Mouse (Mus musculus): ENCODE measurements around the gene Stambp. TPM values are rescaled to one million over a fixed set of nuclear protein-coding genes. Genes with fewer than 3 reads are reported as not detected.
A peak's percentile ranks its signal among the peaks of the same experiment; 100 is the strongest.

The Stambp gene
- 31.5 and 32.5 TPM in 2 replicates for polyA plus RNA-seq (2015; fragmentation: Nextera tagmentation; extraction: Ambion mirVana)

DNA sequence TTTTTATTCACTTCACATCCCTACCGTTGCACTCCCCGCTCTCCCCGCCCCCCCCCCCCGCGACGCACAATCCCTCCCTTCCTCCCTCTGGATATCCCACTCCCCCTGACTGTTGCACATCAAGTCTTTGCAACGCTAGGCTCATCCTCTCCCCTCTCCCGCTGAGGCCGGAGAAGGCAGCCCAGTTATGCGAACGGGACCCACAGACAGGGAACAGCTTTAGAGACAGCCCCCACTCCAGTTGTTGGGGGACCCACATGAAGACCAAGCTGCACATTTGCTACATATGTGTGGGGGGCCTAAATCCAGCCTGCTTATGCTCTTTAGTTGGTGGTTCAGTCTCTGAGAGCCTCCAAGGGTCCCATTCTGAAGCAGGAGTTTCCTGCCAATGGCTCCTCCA, at the start of gene Stambp:
Gene Stambp (minus strand): TSS at position 59 of the 400 bp plus-strand sequence.
- ATAC-seq (ENCODE audit: insufficient number of reproducible peaks, low FRiP score, low TSS enrichment, low read depth): peak; percentile 73
- Histone ChIP-seq H3K27me3 (peaks cover 7% of the 10 kb centered on the region; the same call in 1 of the 2 replicates), H3K9ac (peak within 1 kb of the TSS; percentile 79), H3K9me3 (replicated peaks) (no peaks in the 10 kb centered on the region), H3K4me2 (replicated peaks) (peak within 1 kb of the TSS; percentile 80), H3K4me3 (replicated peaks) (peak within 1 kb of the TSS; percentile 94), H3K36me3 (peaks cover 12% of the 10 kb centered on the region), H3K27ac (replicated peaks) (peak within 1 kb of the TSS; percentile 80), H3K4me1 (peaks cover 20% of the 10 kb centered on the region)
- 0% methylated on average over 8 of the region's 11 CpGs for WGBS

DNA sequence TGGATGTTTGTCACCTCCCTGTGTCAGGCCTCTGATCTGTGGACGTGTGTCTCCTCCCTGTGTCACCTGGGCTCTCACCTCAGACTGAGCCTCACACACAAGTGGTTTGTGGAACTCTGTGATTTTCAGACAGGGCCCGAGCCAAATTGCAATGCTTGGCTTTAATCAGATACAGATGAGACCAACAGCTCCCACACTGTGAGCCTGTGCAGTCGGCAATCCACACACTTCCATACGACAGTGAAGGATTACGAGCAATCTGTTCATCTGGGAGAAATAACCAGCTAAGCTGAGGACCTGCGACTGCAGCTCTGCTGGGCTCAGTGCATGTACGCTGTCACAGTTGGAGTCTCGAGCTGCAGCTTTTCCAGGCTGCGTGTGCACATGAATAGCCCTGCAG, 47.4 kb upstream of the Stambp start:
- no peak overlapping the region for H3K4me3 ChIP-seq (replicated peaks)
- H3K4me1 ChIP-seq: peaks cover 21% of the 10 kb centered on the region; the same call in 1 of the 2 replicates

DNA sequence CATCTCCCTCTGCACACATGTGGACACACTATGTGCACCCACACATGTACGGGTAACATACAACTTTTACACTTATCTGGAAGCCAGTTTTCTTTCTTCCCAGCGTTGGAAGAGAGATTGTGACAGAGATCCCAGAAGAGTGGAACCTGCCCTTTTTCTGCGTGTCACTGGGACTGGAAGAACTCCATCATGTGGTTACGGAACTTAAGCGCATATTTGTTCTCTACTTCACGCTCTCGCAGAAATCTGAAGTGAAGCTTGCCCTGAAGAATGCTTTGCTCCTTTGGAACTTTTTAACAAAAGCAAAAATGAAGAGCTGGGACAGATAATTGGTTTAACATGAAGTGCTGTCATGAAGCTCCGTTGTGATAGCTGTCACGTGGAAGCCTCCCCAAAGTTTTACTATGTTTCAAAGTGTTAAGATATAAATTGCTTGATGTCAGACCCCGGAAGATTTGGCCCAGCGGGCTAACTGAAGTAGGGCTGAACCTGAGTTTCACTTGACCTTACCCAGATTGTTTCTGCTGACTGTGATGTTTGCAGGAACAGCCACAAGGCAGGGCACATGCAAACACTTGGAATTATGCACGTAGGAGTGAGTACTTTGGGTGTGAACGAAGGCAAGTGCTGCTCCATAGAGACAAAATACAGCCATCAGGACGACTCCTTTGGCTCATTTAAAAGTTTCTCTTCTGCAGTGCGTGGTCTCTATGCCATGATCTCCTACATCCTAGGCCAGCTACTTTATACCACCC, 45.2 kb upstream of the Stambp start:
- ATAC-seq (ENCODE audit: insufficient number of reproducible peaks, low FRiP score, low TSS enrichment, low read depth): no peak
- H3K4me2 ChIP-seq (replicated peaks): no peak overlapping the region
- WGBS: 66% methylated on average over 15 of the region's 15 CpGs
- H3K4me3 ChIP-seq (replicated peaks): no peak overlapping the region
- H3K9me3 ChIP-seq (replicated peaks): no peaks in the 10 kb centered on the region
- H3K27ac ChIP-seq (replicated peaks): 0 out of 2 replicates have a peak overlapping the region, but pooled peaks have one; percentile 11
- H3K9ac ChIP-seq: no peak overlapping the region
- peaks cover 21% of the 10 kb centered on the region; the same call in 1 of the 2 replicates for H3K4me1 ChIP-seq
- H3K36me3 ChIP-seq: no peaks in the 10 kb centered on the region
- no peaks in the 10 kb centered on the region for H3K27me3 ChIP-seq

More for the DNA sequence above, 47.4 kb upstream of the Stambp start:
- WGBS: 40% methylated on average over 9 of the region's 9 CpGs
- Histone ChIP-seq H3K9ac (no peak overlapping the region), H3K4me2 (replicated peaks) (no peak overlapping the region), H3K36me3 (no peaks in the 10 kb centered on the region), H3K27me3 (no peaks in the 10 kb centered on the region), H3K9me3 (replicated peaks) (no peaks in the 10 kb centered on the region), H3K27ac (replicated peaks) (peak overlapping the region; percentile 66)
- peak; percentile 34; the same call in 1 of the 2 replicates for ATAC-seq (ENCODE audit: insufficient number of reproducible peaks, low FRiP score, low TSS enrichment, low read depth)

DNA sequence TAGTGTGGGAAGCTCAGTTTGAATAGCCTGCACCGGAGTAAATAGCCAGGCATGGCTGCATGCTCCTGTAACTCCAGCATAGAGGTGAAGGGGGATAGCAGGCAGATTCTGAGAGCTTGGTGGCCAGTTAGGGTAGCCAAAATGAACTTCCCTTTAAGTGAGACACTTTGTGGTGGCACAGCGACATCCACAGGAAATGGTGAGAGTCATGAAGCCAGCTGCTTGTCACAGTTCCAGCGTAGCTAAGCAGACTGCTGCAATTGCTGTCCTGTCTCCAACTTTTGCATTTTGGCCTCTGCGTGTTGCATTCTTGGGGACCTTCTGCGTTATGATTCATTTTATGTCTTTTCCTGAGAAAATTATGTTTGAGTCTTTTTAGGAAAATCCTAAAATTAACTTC, 44.0 kb upstream of the Stambp start:
- H3K36me3 ChIP-seq: no peaks in the 10 kb centered on the region
- no peak for ATAC-seq (ENCODE audit: insufficient number of reproducible peaks, low FRiP score, low TSS enrichment, low read depth)
- no peak overlapping the region for H3K4me3 ChIP-seq (replicated peaks)
- H3K9ac ChIP-seq: no peak overlapping the region
- no peak overlapping the region for H3K4me2 ChIP-seq (replicated peaks)
- no peaks in the 10 kb centered on the region for H3K9me3 ChIP-seq (replicated peaks)
- H3K4me1 ChIP-seq: peaks cover 21% of the 10 kb centered on the region; the same call in 1 of the 2 replicates
- no peaks in the 10 kb centered on the region for H3K27me3 ChIP-seq
- no peak overlapping the region for H3K27ac ChIP-seq (replicated peaks)
- WGBS: 55% methylated on average over 5 of the region's 5 CpGs

DNA sequence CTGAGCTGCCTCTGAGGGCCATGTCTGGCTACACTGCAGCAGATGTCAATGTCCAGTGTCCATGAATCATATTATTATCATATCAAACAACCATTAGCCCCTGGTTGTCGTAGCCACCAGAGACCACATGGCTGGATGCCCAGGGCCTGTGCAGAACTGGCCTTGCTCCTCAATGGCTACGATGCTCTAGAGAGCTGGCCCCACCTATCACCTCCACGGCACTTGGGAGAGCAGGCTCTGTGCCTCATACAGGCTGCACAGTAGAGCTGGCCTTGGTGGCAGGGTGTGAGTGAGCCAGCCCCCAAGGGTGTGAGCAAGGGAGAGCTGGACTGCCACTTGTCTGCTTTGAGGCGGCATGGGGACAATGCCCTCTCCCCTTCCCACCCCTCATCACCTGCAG, 41.9 kb upstream of the Stambp start:
- H3K27me3 ChIP-seq: 0 out of 2 replicates have a peak, but pooled peaks cover 6% of the 10 kb centered on the region
- ATAC-seq (ENCODE audit: insufficient number of reproducible peaks, low FRiP score, low TSS enrichment, low read depth): no peak
- no peak overlapping the region for H3K4me3 ChIP-seq (replicated peaks)
- no peak overlapping the region for H3K9ac ChIP-seq
- no peaks in the 10 kb centered on the region for H3K9me3 ChIP-seq (replicated peaks)
- H3K36me3 ChIP-seq: no peaks in the 10 kb centered on the region
- H3K27ac ChIP-seq (replicated peaks): no peak overlapping the region
- H3K4me2 ChIP-seq (replicated peaks): no peak overlapping the region
- H3K4me1 ChIP-seq: peaks cover 12% of the 10 kb centered on the region; the same call in 1 of the 2 replicates
- WGBS: 94% methylated on average over 4 of the region's 4 CpGs

DNA sequence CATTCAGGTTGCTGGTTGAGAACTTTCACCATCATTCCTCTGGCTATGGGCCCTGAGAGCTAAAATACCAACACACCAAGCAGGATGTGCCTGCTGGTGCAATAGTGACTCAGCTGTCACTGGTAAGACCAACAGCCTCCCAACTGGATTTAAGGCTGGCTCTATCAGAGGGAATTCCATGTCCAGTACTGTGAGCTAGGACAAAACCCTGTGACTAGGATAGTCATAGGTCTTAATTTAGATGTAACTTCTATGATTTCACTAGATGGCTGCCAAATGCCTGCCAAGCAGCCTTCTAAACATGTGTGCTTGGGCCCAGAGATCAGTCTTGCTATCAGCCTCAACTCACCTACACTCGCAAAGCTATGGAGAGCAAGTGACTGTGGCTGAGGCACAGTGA, 40.4 kb upstream of the Stambp start:
- Histone ChIP-seq H3K4me1 (no peaks in the 10 kb centered on the region), H3K4me2 (replicated peaks) (no peak overlapping the region), H3K4me3 (replicated peaks) (no peak overlapping the region), H3K9ac (no peak overlapping the region), H3K9me3 (replicated peaks) (no peaks in the 10 kb centered on the region), H3K27ac (replicated peaks) (no peak overlapping the region), H3K36me3 (no peaks in the 10 kb centered on the region), H3K27me3 (0 out of 2 replicates have a peak, but pooled peaks cover 8% of the 10 kb centered on the region)
- no peak for ATAC-seq (ENCODE audit: insufficient number of reproducible peaks, low FRiP score, low TSS enrichment, low read depth)
- WGBS: 95% methylated on average over 1 of the region's 1 CpGs

DNA sequence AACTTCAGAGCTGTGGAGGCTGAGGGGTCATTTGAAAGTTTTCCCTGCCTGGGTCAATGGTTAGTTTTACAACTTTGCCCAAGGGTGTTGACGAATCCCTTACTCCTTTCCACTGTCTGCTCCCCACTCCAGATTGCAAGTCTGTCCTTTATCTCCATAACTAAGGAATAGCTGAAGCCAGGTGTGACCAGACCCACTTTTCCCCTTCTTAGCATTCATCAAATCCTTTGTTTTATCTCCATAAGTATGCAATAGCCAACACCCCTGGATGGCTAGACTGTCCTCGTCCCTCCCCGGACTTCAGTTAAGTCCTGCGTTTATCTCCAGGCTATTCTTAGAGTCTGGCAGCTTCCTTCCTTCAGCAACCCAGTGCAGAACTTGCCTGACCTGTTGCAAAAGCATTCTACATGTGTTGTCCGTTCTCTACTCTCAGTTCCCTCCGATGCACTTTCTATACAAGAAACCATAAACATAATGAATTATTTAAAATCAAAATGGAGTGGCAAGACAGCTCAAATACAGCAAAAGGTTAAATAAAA, 27.2 kb upstream of the Stambp start:
- Histone ChIP-seq H3K27me3 (no peaks in the 10 kb centered on the region), H3K9ac (no peak overlapping the region), H3K27ac (replicated peaks) (no peak overlapping the region), H3K4me3 (replicated peaks) (no peak overlapping the region), H3K9me3 (replicated peaks) (no peaks in the 10 kb centered on the region), H3K4me2 (replicated peaks) (no peak overlapping the region), H3K4me1 (0 out of 2 replicates have a peak, but pooled peaks cover 6% of the 10 kb centered on the region), H3K36me3 (no peaks in the 10 kb centered on the region)
- ATAC-seq (ENCODE audit: insufficient number of reproducible peaks, low FRiP score, low TSS enrichment, low read depth): no peak
- WGBS: 54% methylated on average over 6 of the region's 6 CpGs

DNA sequence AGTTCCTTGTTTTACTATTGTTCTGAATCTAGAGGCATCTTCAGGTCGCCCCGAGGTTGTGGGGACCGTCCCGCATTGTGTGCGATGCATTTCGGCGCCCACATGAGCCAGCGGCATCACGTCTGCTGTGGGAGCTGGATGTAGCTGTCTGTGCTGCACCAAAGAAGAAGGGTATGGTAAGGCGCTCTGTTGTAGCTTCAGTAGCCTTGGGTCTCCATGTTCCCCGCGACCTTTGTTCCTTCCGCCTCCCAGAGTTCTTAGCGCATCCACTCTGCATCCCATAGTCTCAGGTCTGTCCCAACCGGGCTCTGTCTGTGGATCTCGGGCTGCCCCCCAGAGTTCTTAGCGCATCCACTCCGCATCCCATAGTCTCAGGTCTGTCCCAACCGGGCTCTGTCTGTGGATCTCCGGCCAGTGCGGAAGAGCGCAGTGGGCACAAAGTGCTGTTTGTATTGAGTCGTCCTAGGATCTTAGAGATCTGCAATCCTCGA, 26.6 kb upstream of the Stambp start:
- no peak overlapping the region for H3K27ac ChIP-seq (replicated peaks)
- peak overlapping the region; percentile 49 for H3K4me2 ChIP-seq (replicated peaks)
- no peaks in the 10 kb centered on the region for H3K27me3 ChIP-seq
- H3K36me3 ChIP-seq: no peaks in the 10 kb centered on the region
- 0 out of 2 replicates have a peak, but pooled peaks cover 6% of the 10 kb centered on the region for H3K4me1 ChIP-seq
- H3K9ac ChIP-seq: no peak overlapping the region
- H3K9me3 ChIP-seq (replicated peaks): no peaks in the 10 kb centered on the region
- peak overlapping the region; percentile 35 for H3K4me3 ChIP-seq (replicated peaks)
- 37% methylated on average over 24 of the region's 24 CpGs for WGBS
- ATAC-seq (ENCODE audit: insufficient number of reproducible peaks, low FRiP score, low TSS enrichment, low read depth): no peak

DNA sequence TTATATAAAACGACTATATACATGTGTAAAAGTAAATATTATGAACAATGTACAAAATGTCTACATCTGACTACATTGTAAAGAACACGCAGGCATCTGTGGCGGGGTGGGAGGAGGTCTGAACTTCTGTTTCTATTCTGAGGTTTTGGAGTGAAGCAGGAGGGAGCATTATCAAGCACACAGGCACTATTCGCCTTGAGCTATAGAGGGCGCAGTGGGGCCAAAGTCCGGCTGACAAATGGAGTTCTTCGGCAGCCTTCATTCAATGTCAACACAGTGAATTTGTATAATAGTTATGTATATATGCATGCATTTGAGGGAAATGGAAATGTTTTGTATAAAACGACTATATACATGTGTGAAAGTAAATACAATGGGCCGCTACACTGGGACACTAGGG, 26.1 kb upstream of the Stambp start:
- H3K27ac ChIP-seq (replicated peaks): no peak overlapping the region
- H3K4me3 ChIP-seq (replicated peaks): peak overlapping the region; percentile 35
- ATAC-seq (ENCODE audit: insufficient number of reproducible peaks, low FRiP score, low TSS enrichment, low read depth): no peak
- H3K4me1 ChIP-seq: 0 out of 2 replicates have a peak, but pooled peaks cover 6% of the 10 kb centered on the region
- H3K36me3 ChIP-seq: no peaks in the 10 kb centered on the region
- H3K9me3 ChIP-seq (replicated peaks): no peaks in the 10 kb centered on the region
- peak overlapping the region; percentile 49 for H3K4me2 ChIP-seq (replicated peaks)
- no peak overlapping the region for H3K9ac ChIP-seq
- no peaks in the 10 kb centered on the region for H3K27me3 ChIP-seq
- 8% methylated on average over 9 of the region's 9 CpGs for WGBS

DNA sequence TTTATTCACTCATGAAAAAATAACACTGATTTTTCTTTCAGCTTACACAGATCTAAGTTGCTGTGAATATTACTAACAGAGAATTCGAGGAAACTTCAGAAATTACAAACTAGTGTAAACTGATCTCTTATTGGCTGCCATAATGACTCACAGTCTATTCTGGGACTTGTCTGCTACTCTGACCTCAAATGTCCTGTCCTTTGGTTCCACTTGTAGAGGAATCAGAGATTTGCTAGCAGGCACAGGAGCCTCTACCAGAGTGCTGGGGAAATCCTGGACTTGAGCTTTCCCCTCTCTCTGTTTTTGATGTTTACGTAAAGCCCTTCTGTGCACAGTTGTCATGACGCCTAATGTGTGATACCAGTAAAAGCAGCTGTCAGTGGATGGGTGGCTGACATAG, 25.5 kb upstream of the Stambp start:
- WGBS: 33% methylated on average over 3 of the region's 3 CpGs
- ATAC-seq (ENCODE audit: insufficient number of reproducible peaks, low FRiP score, low TSS enrichment, low read depth): no peak
- Histone ChIP-seq H3K4me1 (0 out of 2 replicates have a peak, but pooled peaks cover 6% of the 10 kb centered on the region), H3K9ac (no peak overlapping the region), H3K36me3 (no peaks in the 10 kb centered on the region), H3K27ac (replicated peaks) (no peak overlapping the region), H3K9me3 (replicated peaks) (no peaks in the 10 kb centered on the region), H3K4me3 (replicated peaks) (no peak overlapping the region), H3K4me2 (replicated peaks) (no peak overlapping the region), H3K27me3 (no peaks in the 10 kb centered on the region)

DNA sequence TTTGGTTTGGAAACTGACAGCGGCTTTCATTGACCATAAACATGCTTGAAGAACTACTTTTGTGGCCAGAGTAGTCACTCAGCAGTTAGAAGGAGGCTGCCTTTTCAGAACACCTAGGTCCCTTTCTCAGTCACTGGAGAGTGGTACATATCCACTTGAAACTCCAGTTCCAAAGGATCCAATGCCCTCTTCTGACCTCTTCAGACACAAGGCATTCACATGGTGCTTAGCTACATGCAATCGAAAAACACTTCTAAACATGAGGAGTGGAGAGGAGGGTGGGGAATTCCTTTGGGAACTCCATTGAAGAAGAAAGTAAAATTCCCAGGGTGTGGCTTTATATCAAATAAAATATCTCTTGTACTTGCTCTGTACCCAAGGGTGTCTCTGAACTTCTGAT, 22.5 kb upstream of the Stambp start:
- no peak overlapping the region for H3K9ac ChIP-seq
- no peak overlapping the region for H3K27ac ChIP-seq (replicated peaks)
- H3K36me3 ChIP-seq: no peaks in the 10 kb centered on the region
- H3K4me1 ChIP-seq: 0 out of 2 replicates have a peak, but pooled peaks cover 6% of the 10 kb centered on the region
- H3K27me3 ChIP-seq: no peaks in the 10 kb centered on the region
- no peaks in the 10 kb centered on the region for H3K9me3 ChIP-seq (replicated peaks)
- ATAC-seq (ENCODE audit: insufficient number of reproducible peaks, low FRiP score, low TSS enrichment, low read depth): no peak
- WGBS: 84% methylated on average over 2 of the region's 2 CpGs
- H3K4me3 ChIP-seq (replicated peaks): no peak overlapping the region
- H3K4me2 ChIP-seq (replicated peaks): no peak overlapping the region

All from embryonic facial prominence, embryonic 15.5 days (tissue).